Mouse (Mus musculus): ENCODE measurements around the gene Banf1.
"Not testable (repeated sequence)": the region's sequence is repeated elsewhere in the genome, so short reads cannot be mapped to it uniquely, and the experiment has no call there.

The Banf1 gene

DNA sequence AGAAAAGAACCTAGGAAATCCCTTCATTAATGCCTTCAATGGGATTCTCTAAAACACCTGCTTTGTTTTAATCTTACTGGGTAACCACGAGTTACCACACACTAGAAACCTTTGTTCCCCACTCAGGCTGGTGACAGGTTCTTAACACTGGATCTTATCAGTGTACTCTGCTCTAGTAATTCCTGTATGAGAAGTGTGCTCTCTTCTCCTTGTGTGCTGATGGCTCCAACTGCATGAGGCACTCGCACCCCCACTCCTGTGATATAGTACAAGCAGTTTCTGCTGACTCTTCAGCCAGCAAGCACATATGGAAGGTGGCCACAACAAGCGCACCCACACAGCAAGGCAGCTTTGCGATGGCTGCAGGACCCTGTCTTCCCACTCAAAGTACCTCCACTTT lies 7.2 kb upstream of the Banf1 start:
- no peak for DNase-seq (ENCODE audit: low spot score in 2 of 2)

DNA sequence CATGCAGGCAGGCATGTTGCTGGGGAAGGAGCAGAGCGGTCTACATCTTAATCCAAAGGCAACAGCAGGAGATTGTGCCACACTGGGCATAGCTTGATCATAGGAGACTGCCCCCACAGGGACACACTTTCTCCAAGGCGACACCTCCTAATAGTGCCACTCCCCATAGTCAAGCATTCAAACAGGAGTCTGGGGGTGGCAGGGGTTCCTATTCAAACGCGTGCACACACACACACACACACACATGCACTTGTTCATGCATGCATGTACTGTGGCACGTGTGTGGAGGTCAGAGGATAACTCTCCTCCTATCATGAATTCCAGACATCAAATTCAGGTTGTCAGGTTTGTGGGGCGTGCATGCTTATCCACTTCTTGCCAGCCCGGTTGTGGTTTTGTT lies 5.8 kb upstream of the Banf1 start:
- no peak for DNase-seq (ENCODE audit: low spot score in 2 of 2)

DNA sequence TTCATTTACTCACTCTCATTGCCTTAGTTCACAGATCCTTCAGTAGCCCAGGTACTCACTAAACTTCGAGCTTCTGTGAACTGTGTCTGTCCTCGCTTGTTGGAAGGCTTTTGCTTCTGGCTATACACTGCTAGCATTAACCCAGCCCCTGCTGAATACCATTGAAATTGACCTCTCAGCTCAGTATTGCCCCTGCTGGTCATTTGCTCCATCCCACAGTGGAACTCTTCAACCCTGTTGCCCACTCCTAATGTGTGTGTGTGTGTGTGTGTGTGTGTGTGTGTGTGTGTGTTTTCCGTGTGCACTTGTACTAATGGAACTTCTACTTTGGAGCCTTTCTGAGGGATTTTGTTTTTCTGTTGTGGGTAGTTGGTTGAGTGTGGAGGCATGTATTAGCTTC lies 4.0 kb upstream of the Banf1 start:
- no peak for DNase-seq (ENCODE audit: low spot score in 2 of 2)

DNA sequence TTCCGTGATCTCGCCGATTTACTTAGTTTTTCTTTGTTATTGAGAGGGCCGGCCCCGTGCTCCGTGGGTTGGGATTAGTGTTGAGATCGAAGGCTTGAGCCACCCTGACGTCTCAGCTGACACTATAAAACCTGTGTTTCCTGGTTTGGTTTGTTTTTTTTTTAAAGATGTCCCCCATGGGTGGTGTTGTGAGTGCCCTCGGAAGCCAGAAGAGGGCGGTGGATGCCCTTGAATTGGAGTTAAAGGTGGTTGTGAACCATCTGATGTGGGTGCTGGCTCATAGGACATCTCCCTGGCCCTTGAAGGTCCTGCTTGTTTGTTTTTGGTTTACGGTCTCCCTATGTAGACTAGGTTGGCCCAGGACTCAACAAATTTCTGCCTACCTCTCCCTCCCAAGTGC lies 487 bp upstream of the Banf1 start:
- DNase-seq (ENCODE audit: low spot score in 2 of 2) = no peak

DNA sequence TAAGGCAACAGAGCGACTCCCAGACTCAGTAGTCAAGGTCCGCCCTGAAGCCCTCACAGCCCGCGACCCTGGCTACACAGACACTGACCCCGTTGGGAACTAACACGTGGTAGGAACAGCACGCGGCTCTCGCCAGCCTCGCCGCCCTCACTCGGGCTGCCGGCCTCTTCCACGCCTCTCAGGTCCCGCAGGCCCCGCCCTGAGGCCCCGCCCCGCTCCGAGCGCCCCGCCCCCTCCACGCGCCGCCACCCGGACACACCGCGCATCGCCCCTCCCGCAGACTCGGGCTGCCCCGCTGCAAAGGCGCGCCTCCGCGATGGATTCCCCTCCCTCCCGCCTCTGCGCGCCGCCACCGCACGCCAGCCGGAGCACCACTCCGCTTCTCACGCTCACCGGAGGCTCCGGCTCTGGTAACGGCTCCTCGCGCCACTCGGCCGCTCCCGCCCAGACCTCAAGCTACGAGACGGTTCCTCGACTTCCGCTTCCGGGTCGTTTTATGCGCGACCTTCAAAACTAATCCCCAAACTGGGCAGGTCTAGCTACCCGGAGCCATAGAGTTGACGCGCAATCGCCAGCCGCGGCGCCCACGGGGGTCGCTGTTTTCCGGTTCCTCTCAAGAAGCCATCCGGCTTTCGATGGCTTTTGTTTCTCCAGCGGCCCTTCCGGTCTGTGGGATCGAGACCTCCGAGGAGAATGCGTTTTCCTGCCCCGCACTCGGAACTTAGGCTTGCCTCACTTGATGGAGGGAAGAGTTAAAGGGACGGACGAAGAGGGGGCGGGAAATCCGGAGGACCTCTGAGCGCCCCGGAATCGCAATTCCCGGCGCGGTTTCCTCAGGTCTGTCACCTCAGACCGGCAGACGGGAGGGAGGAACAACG lies 554 bp downstream of the Banf1 start, which contains the start of gene Eif1ad:
TSS of gene Eif1ad (plus strand) at position 567 of the 878 bp plus-strand sequence.
- DNase-seq (ENCODE audit: low spot score in 2 of 2) = peak; percentile 88 to 91

DNA sequence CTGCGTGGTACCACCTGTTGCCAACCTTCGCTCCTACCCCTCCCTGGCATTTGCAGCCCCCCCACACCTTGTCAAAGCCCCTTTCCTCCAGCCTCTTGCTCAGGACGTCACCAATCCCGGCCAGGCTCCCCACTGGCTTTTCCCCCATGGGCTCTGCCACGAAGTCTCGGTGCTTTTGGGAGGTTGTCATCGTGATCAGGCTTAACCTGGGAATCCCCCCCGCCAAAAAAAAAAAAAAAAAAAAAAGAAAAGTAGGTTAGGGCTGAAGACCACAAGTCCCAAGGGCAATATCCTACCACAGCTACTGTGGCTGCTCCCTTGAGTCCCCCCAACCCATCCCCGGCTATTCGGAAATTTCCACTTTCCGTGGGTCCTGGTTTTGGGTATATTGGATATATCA lies 1.2 kb downstream of the Banf1 start:
- DNase-seq (ENCODE audit: low spot score in 2 of 2) = no peak

DNA sequence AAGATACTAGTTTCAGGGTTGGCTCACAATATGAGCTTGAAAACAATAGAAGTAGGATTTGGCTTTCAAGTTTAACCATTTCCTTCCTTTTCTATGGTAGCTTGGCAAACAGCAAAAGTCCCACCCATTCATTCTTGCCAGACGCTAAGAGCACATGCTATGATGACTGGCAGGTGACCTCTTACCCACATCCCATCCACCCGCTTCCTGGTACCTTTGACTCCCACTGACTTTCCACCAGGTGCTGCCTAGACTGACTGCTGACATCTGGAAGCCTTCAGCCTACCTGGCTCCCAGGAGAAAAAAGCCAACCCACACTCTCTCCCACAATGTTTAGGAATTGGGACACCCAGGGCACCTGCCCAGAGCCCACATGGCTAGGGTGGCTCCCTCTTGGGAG lies 2.8 kb downstream of the Banf1 start:
- DNase-seq (ENCODE audit: low spot score in 2 of 2) = no peak

DNA sequence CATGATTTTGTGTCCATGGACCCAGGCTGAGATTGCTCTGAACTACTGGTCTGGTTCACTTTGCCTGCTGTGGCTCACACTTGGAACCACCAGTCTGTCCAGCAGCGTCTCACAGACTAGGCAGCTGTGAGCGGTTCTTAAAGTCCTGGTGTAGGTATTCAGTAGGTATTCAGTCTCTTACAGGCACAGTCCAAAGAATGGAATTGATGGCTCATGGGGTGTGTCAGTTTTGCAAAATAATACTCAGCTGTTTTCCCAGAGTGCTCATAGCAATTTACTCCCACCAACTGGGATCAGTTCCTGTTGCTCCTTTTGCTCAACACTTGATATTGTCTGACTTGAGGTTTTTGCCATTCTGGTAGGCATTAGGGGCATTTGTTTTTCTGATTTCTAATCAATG lies 4.8 kb downstream of the Banf1 start:
- no peak for DNase-seq (ENCODE audit: low spot score in 2 of 2)

DNA sequence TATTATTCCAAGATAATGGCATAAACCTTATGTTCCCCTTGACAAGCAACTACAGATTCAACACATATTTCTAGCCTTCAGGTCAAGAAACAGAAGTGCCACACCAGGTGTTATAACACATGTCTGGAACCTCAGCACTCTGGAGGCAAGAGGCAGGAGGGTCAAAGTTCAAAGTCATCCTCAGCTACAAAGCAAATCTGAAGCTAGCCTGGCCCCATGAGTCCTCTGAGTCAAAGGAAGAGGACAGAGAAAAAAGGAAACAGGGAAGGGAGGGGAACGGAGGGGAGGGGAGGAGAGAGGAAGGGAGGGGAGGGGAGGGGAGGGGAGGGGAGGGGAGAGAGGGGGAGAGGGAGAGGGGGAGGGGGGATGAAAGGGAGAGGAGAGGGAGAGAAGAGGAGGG lies 10.9 kb downstream of the Banf1 start:
- no peak for DNase-seq (ENCODE audit: low spot score in 2 of 2)

DNA sequence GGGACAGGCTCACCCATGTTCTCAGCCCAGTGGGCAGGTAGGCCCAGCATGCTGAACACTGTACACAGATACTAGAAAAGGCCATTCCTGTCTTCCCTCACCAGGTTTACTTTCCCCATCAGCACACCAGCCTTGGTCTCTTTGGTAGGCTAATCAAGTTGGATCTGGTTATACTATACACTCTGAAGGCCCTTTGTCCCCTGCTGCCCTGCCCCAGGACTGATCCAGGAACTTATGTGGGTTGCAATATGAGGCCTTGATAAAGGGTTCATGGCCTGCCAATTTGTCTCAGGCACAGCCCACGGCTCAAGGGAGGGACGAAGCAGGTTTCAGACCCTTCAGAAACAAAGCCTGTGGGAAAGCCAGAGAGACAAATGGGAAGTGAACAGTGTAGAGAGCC lies 13.4 kb downstream of the Banf1 start:
- DNase-seq (ENCODE audit: low spot score in 2 of 2) = no peak

DNA sequence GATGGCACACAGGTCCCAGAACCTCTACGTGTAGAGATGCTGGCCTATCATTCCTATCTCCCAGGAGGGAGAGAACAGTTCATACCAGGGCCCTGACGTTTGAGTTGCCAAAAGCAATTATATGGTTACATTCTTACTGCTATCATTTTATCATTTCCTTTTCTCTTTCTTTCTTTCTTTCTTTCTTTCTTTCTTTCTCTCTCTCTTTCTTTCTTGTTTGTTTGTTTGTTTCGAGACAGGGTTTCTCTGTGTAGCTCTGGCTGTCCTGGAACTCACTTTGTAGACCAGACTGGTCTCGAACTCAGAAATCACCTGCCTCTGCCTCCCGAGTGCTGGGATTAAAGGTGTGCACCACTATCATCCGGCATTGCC lies 17.5 kb downstream of the Banf1 start, which contains the start of gene Cst6:
TSS of gene Cst6 (minus strand) at position 73 of the 372 bp plus-strand sequence.
- DNase-seq (ENCODE audit: low spot score in 2 of 2) = not testable (repeated sequence)

DNA sequence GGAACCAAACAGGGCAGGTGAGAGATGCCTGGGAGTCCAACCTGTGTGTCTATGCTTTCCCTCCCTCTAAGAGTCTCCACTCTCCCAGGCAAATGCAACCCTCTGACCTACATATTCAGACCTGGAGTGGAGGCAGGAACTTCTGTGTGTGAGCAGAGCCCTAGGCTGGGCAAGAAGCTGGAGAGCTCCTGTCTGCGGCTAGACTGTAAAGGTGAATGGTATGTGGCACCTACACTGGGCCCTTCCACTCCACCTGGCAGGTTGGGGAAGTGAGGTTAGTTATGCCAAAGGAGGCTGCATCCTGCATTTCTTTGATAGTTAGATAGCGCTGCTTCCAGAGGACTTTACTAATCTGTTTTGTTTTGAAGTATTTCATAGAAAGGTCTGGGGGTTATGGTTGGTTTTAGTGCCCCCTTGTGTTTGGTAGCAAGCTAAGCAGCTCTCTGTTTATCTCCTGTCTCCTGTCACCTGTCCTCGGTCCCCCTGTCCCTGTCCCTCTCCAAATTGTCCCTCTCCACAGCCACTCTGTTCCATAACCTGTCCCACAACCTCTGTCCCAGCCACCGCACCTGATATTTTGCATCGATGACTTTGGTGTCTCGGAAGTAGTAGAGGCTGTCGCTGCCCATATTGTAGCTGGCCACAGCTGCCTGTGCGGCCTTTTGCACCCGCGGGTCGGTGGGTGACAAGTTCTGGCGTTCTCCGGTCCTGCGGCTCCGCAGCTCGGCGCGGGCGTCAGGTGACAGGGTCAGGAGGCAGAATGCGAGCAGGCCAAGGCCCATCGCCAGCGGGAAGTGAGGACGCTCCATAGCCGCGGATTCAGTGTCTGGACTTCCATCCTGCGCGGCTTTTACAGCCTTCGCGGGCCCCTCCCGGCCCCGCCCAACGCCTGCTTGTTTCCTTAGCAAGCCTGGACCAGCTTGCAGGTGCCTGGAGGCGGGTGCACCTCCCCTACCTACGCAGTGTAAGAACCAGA lies 18.2 kb downstream of the Banf1 start:
- DNase-seq (ENCODE audit: low spot score in 2 of 2) = no peak

DNA sequence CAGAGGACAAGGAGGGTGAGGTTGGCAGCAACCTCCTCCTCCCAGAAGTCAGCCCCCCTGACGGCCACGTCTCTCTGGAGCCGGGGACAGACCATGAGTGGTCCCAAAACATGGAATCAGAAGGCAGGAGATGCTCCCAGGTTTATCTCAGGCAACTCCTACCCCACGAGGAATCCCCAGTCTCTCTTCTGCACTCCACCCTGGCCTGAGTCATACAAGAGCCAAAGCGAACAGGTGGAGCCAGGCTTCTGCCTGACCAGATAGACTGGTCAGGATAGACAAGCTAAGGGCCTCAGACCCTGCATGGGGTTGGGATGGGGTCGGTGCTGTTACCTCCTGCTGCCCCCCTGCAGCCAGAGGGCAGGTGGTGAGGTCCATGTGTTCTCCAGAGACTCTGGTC lies 18.9 kb downstream of the Banf1 start:
- DNase-seq (ENCODE audit: low spot score in 2 of 2) = no peak

DNA sequence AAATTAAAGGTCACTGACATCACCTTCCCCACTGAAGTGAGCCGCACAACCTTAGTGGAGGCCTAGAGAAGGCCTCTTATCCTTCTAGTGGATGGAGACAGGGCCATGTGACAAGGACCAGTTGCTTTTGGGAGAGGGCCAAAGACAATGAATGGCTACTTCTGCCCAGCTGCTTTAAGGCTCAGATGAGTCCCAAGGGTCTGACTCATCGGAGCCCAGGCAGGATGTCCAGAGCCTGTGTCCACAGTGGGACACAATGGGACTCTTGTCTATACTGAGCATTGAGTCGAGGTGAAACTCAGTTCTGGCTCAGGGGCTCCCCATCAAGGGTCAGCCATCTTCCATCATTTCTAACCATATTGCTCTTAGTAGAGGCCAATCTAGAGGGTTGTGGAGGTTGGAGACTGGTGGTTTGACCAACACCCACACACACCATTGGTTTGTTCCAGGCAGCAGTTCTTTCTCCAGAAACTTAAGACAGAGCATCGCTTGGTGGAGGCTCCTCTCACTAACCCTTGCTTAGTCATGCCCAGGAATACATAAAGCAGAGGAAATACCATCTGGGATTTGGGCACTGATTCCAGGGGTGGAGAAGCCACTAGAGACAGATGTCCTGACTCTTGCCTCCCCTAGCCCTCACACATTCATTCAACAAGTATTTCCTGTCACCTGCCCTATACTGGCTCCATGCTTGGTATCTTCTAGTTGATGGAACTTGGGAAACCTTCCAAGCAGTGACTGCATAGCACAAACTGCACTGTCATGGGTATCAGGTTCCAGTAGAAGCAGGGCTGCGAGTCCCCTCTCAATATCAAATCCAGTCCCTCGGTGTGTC lies 21.5 kb downstream of the Banf1 start:
- DNase-seq (ENCODE audit: low spot score in 2 of 2) = no peak

DNA sequence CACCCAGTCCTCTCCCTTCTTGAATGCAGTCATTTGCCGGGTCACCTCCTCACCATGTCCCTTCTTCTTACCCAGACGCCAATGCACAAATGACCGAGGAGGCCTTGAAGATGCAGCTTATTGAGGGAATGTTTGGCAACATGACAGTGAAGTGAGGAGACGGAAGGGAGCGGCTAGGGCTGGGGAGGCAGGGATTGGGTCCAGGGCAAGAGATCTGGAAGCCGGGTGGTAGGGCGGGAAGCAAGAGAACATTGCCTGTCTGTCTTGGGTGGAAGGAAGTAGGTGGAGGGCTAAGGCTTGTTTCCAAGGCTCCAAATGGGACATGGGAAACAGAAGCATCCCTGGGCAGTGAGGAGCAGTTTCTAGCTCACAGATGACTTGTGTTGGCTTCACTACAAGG lies 25.6 kb downstream of the Banf1 start:
- no peak for DNase-seq (ENCODE audit: low spot score in 2 of 2)

DNA sequence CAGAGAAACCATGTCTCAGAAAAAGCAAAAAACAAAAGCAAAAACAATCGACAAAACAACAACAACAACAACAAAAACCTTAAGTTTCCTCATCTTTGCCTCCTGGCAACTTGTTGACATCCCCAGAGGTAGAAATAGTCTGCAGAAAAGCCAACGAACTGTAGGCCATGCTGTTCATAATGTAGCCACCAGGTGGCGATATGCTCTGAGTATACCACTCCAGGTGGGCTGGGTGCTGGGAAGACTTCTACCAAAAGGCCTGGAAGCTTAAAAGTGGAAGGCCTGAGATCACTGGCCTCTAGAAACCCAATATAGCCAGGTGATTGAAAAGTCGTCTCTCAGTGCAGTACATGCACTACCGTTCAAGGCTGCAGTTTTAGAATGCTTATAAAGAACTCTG lies 29.0 kb downstream of the Banf1 start:
- peak; percentile 45 to 64 for DNase-seq (ENCODE audit: low spot score in 2 of 2)

DNA sequence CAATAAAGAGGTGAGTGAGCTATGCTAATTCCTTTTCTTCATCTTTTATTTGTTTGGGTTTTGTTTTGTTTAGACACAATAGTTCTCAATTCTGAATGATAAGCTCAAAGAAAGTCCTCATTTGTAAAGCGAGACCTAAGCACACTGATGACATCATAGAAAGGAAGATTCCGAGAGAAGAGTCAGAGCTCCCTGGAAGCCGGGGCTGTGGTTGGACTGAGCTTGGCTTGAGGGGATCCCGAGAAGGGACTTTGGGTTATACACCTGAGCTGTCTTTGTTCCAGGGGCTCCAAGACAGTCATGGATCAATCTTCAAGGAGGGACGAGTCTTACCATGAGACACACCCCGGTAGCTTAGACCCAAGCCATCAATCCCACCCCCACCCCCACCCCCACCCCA lies 31.5 kb downstream of the Banf1 start, which contains the start of gene Catsper1:
TSS of gene Catsper1 (plus strand) at position 301 of the 400 bp plus-strand sequence.
- no peak for DNase-seq (ENCODE audit: low spot score in 2 of 2)

DNA sequence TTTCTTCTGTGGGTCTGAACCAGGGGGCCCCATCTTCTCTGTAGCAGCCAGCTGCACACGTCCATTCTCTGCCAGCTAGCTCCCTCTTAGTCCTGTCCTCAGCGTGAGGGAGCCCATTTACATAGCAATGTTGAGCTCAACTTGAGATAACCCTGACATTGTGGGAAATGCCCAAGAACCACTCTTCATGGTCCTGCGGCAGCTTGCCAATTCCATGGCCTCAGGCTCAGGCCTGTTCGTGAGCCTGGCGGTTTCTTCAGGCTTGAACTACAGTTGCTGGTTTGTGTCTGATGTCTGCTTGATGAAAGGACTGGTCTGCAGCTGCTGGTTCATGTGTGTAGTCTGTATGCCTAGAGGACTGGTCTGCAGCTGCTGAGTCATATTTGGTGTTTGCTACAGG lies 32.2 kb downstream of the Banf1 start:
- DNase-seq (ENCODE audit: low spot score in 2 of 2) = no peak

DNA sequence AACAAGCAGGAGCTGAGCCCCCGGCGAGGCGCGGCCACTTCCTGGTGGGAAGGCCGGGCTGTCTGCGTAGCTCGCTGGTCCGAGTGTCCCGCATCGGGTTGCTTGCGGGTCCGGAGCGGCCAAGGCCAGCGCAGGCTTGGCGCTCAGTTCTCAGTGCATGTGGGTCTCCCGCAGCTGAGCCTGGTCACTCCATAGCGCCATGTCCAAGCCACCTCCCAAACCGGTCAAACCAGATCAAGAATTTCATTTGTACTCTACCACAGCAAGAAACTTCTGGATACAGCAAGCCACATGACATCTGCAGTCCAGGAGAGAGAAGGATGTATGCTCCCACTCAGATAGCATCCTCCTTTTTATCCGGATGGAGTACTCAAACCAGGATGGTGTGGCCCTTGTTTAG lies 39.0 kb downstream of the Banf1 start:
- DNase-seq (ENCODE audit: low spot score in 2 of 2) = no peak

DNA sequence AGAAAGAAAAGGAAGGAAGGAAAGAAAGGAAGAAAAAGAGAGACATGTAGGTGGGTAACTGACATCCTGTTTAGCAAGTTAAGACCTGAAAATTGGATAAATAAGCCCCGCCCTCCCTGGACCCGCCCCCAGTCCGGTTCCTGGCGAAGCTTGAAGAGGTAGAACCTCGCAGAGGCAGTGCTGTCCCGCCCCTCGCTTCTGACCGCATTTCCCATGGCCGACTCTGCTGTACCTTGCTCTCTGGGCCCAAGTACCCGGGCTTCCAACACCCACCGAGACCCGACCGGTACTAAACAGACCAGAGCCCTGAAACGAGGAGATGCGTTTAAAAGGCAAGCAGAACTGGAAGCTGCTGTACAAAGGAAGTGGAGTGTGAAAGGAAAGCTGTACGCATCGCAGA lies 43.2 kb downstream of the Banf1 start:
- peak; percentile 13 to 27 for DNase-seq (ENCODE audit: low spot score in 2 of 2)

All from spleen, postnatal 36 days (tissue).